Mouse (Mus musculus) ES-E14 (cell line): ENCODE results near the gene Olfr872.

Source experiments
- CHD2 ChIP-seq: IDR thresholded peaks from 2 replicates; pipeline ENCODE4 v1.6.1; 2014; ENCODE audit warnings: mild to moderate bottlenecking, low read depth, low read length, inconsistent platforms
- HCFC1 ChIP-seq: IDR thresholded peaks from 2 replicates; pipeline ENCODE4 v1.6.1; 2012; ENCODE audit warnings: low read length, inconsistent platforms, borderline replicate concordance; ENCODE audit not compliant: insufficient read depth
- MAFK ChIP-seq: IDR thresholded peaks from 2 replicates; pipeline ENCODE4 v1.6.1; 2014; ENCODE audit warnings: mild to moderate bottlenecking, low read depth, low read length, inconsistent platforms; ENCODE audit not compliant: insufficient read depth
- ZC3H11A ChIP-seq: IDR thresholded peaks from 2 replicates; pipeline ENCODE4 v1.6.1; 2012; ENCODE audit warnings: low read depth, mild to moderate bottlenecking, inconsistent platforms, low read length, borderline replicate concordance
- ZNF384 ChIP-seq: IDR thresholded peaks from 2 replicates; pipeline ENCODE4 v1.6.1; 2012; ENCODE audit warnings: low read depth, low read length, inconsistent platforms

DNA sequence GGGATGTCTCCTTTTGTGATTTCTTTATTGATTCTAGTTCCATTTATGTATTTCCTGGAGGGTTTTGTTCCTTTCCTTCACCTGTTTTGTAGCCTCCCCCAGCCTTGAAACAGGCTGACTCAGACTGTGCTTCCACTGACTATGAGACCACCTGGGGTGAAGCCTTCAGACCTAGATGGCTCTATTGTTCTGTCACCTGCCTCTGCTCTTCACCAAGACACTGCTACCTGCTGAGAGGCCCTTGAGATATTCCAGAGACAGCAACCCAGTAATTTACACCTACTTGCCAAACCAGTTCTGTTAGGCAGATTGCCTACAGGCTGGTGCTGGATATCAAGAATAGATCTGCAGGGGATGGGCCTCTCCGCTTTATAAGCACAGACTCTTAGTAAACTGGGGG, 34.8 kb upstream of the Olfr872 start:
- TF ChIP-seq MAFK: no peak
- TF ChIP-seq CHD2: no peak
- TF ChIP-seq ZNF384: no peak
- TF ChIP-seq HCFC1: no peak
- no peak for TF ChIP-seq ZC3H11A
